Mouse (Mus musculus) erythroblast, adult 5-6 weeks (primary cell): ENCODE results near the gene Plxna4. TPM values are rescaled to one million over a fixed set of nuclear protein-coding genes. Genes with fewer than 3 reads are reported as not detected.

ENCODE experiments used
- ATAC-seq: replicated peaks from 2 replicates; pipeline ENCODE4 v1.8.0; 2016; ENCODE audit warnings: moderate number of reproducible peaks, mild to moderate bottlenecking, moderate TSS enrichment, inconsistent platforms; ENCODE audit not compliant: poor library complexity, low FRiP score, severe bottlenecking
- total RNA-seq, 2 experiments: library from RNA; stranded (forward) in 1 of 2; stranded (reverse) in 1 of 2; fragments of 150-400 nt in 1 of 2; fragments of 200-764, 138-1000 nt in 1 of 2; gene quantifications; 2 replicates each; pipeline versions ENCODE4 v1.2.3 to v1.2.4; 2015 to 2017; ENCODE audit warnings: low replicate concordance in 2 of 2

Plxna4 gene
- total RNA-seq, 2 experiments from 2014 or later = 0.09 TPM; not detected in 1

GRCm38 (mm10) chr6:32364933-32365332, 223.1 kb downstream of the Plxna4 start:
- ATAC-seq = no peak

- no peak for ATAC-seq
Observed at GRCm38 (mm10) chr6:32363489-32364068, 224.4 kb downstream of the Plxna4 start.

- no peak for ATAC-seq
Observed at GRCm38 (mm10) chr6:32362421-32362820, 225.6 kb downstream of the Plxna4 start.

- ATAC-seq = no peak
Observed at GRCm38 (mm10) chr6:32359675-32360074, 228.3 kb downstream of the Plxna4 start.

GRCm38 (mm10) chr6:32357497-32357896, 230.5 kb downstream of the Plxna4 start:
- no peak for ATAC-seq

GRCm38 (mm10) chr6:32355559-32355958, 232.4 kb downstream of the Plxna4 start:
- ATAC-seq = no peak

- no peak for ATAC-seq
Observed at GRCm38 (mm10) chr6:32348996-32349395, 239.0 kb downstream of the Plxna4 start.

GRCm38 (mm10) chr6:32348126-32348525, 239.9 kb downstream of the Plxna4 start:
- no peak for ATAC-seq

- no peak for ATAC-seq
Observed at GRCm38 (mm10) chr6:32346015-32346414, 242.0 kb downstream of the Plxna4 start.

GRCm38 (mm10) chr6:32342727-32343126, 245.3 kb downstream of the Plxna4 start:
- ATAC-seq = no peak

- ATAC-seq = no peak
Observed at GRCm38 (mm10) chr6:32342272-32342671, 245.7 kb downstream of the Plxna4 start.

GRCm38 (mm10) chr6:32338416-32338943, 249.5 kb downstream of the Plxna4 start:
- ATAC-seq = no peak

- no peak for ATAC-seq
Observed at GRCm38 (mm10) chr6:32331281-32331680, 256.7 kb downstream of the Plxna4 start.

- no peak for ATAC-seq
Observed at GRCm38 (mm10) chr6:32330034-32330795, 257.8 kb downstream of the Plxna4 start.

- 0 out of 2 replicates have a peak, but pooled peaks have one; percentile 60 for ATAC-seq
Observed at GRCm38 (mm10) chr6:32328028-32328427, 260.0 kb downstream of the Plxna4 start.

GRCm38 (mm10) chr6:32327173-32327572, 260.8 kb downstream of the Plxna4 start:
- no peak for ATAC-seq

- no peak for ATAC-seq
Observed at GRCm38 (mm10) chr6:32326406-32326805, 261.6 kb downstream of the Plxna4 start.

GRCm38 (mm10) chr6:32325851-32326250, 262.1 kb downstream of the Plxna4 start:
- no peak for ATAC-seq

- ATAC-seq = no peak
Observed at GRCm38 (mm10) chr6:32321187-32321586, 266.8 kb downstream of the Plxna4 start.

GRCm38 (mm10) chr6:32320254-32320653, 267.7 kb downstream of the Plxna4 start:
- ATAC-seq = no peak

- no peak for ATAC-seq
Observed at GRCm38 (mm10) chr6:32317470-32317869, 270.5 kb downstream of the Plxna4 start.
